Mouse (Mus musculus): ENCODE measurements around the gene Pcbp3. TPM values are rescaled to one million over a fixed set of nuclear protein-coding genes. Genes with fewer than 3 reads are reported as not detected.

Gene Pcbp3
- polyA plus RNA-seq, 1 experiment from 2014 or later: 18.8 TPM

- peak; percentile 89 for TF ChIP-seq CTCF (IDR thresholded peaks at IDR 0.05; ENCODE audit: low read depth)
- no peaks in the 10 kb centered on the region for H3K36me3 ChIP-seq (ENCODE audit: control insufficient read depth, insufficient read depth)
- H3K27me3 ChIP-seq (replicated peaks; ENCODE audit: control insufficient read depth, insufficient read depth, low read length): no peaks in the 10 kb centered on the region
- WGBS: 14% methylated on average over 17 of the region's 17 CpGs
- H3K9ac ChIP-seq (ENCODE audit: low read depth, low read length): no peak overlapping the region; the same call in 1 of the 2 replicates
- H3K27ac ChIP-seq (ENCODE audit: low read depth, low read length): peak overlapping the region; percentile 70
- peaks cover 3% of the 10 kb centered on the region; the same call in 1 of the 2 replicates for H3K4me1 ChIP-seq (replicated peaks; ENCODE audit: control insufficient read depth, insufficient read depth, low read length)
- H3K4me2 ChIP-seq (replicated peaks; ENCODE audit: low read depth): peak overlapping the region; percentile 45
- H3K4me3 ChIP-seq (ENCODE audit: low read depth, low read length): no peak overlapping the region
- no peaks in the 10 kb centered on the region for H3K9me3 ChIP-seq (ENCODE audit: control insufficient read depth)
- ATAC-seq: peak; percentile 60
These were observed 228.6 kb downstream of the Pcbp3 start for GRCm38 (mm10) chr10:76732881-76733676.

- Histone ChIP-seq H3K9me3 (ENCODE audit: control insufficient read depth) (no peaks in the 10 kb centered on the region), H3K9ac (ENCODE audit: low read depth, low read length) (no peak overlapping the region), H3K27me3 (replicated peaks; ENCODE audit: control insufficient read depth, insufficient read depth, low read length) (no peaks in the 10 kb centered on the region), H3K27ac (ENCODE audit: low read depth, low read length) (peak overlapping the region; percentile 70), H3K4me3 (ENCODE audit: low read depth, low read length) (no peak overlapping the region), H3K4me2 (replicated peaks; ENCODE audit: low read depth) (0 out of 2 replicates have a peak overlapping the region, but pooled peaks have one; percentile 45), H3K4me1 (replicated peaks; ENCODE audit: control insufficient read depth, insufficient read depth, low read length) (peaks cover 3% of the 10 kb centered on the region; the same call in 1 of the 2 replicates), H3K36me3 (ENCODE audit: control insufficient read depth, insufficient read depth) (no peaks in the 10 kb centered on the region)
- no peak for TF ChIP-seq CTCF (IDR thresholded peaks at IDR 0.05; ENCODE audit: low read depth)
- 57% methylated on average over 6 of the region's 6 CpGs for WGBS
- ATAC-seq: no peak
These were observed 229.3 kb downstream of the Pcbp3 start for GRCm38 (mm10) chr10:76732391-76732790.

GRCm38 (mm10) chr10:76731621-76732239, 230.0 kb downstream of the Pcbp3 start:
- H3K9me3 ChIP-seq (ENCODE audit: control insufficient read depth): no peaks in the 10 kb centered on the region
- no peaks in the 10 kb centered on the region for H3K27me3 ChIP-seq (replicated peaks; ENCODE audit: control insufficient read depth, insufficient read depth, low read length)
- H3K27ac ChIP-seq (ENCODE audit: low read depth, low read length): peak overlapping the region; percentile 70; the same call in 1 of the 2 replicates
- no peaks in the 10 kb centered on the region for H3K36me3 ChIP-seq (ENCODE audit: control insufficient read depth, insufficient read depth)
- H3K4me1 ChIP-seq (replicated peaks; ENCODE audit: control insufficient read depth, insufficient read depth, low read length): peaks cover 3% of the 10 kb centered on the region; the same call in 1 of the 2 replicates
- no peak overlapping the region for H3K4me3 ChIP-seq (ENCODE audit: low read depth, low read length)
- no peak overlapping the region for H3K4me2 ChIP-seq (replicated peaks; ENCODE audit: low read depth)
- 59% methylated on average over 20 of the region's 20 CpGs for WGBS
- no peak for TF ChIP-seq CTCF (IDR thresholded peaks at IDR 0.05; ENCODE audit: low read depth)
- no peak for ATAC-seq
- H3K9ac ChIP-seq (ENCODE audit: low read depth, low read length): no peak overlapping the region

GRCm38 (mm10) chr10:76729631-76730620, 231.8 kb downstream of the Pcbp3 start:
- Histone ChIP-seq H3K4me1 (replicated peaks; ENCODE audit: control insufficient read depth, insufficient read depth, low read length) (peaks cover 3% of the 10 kb centered on the region; the same call in 1 of the 2 replicates), H3K4me3 (ENCODE audit: low read depth, low read length) (no peak overlapping the region), H3K9me3 (ENCODE audit: control insufficient read depth) (no peaks in the 10 kb centered on the region), H3K27ac (ENCODE audit: low read depth, low read length) (no peak overlapping the region), H3K27me3 (replicated peaks; ENCODE audit: control insufficient read depth, insufficient read depth, low read length) (no peaks in the 10 kb centered on the region), H3K4me2 (replicated peaks; ENCODE audit: low read depth) (no peak overlapping the region), H3K9ac (ENCODE audit: low read depth, low read length) (no peak overlapping the region), H3K36me3 (ENCODE audit: control insufficient read depth, insufficient read depth) (no peaks in the 10 kb centered on the region)
- 80% methylated on average over 19 of the region's 19 CpGs for WGBS
- ATAC-seq: no peak
- TF ChIP-seq CTCF (IDR thresholded peaks at IDR 0.05; ENCODE audit: low read depth): no peak

- Histone ChIP-seq H3K4me1 (replicated peaks; ENCODE audit: control insufficient read depth, insufficient read depth, low read length) (no peaks in the 10 kb centered on the region), H3K4me3 (ENCODE audit: low read depth, low read length) (no peak overlapping the region), H3K27me3 (replicated peaks; ENCODE audit: control insufficient read depth, insufficient read depth, low read length) (no peaks in the 10 kb centered on the region), H3K4me2 (replicated peaks; ENCODE audit: low read depth) (no peak overlapping the region), H3K36me3 (ENCODE audit: control insufficient read depth, insufficient read depth) (0 out of 2 replicates have a peak, but pooled peaks cover under 1% of the 10 kb centered on the region), H3K27ac (ENCODE audit: low read depth, low read length) (no peak overlapping the region), H3K9ac (ENCODE audit: low read depth, low read length) (no peak overlapping the region), H3K9me3 (ENCODE audit: control insufficient read depth) (no peaks in the 10 kb centered on the region)
- peak; percentile 86 for TF ChIP-seq CTCF (IDR thresholded peaks at IDR 0.05; ENCODE audit: low read depth)
- no peak for ATAC-seq
- 20% methylated on average over 11 of the region's 11 CpGs for WGBS
These were observed 233.3 kb downstream of the Pcbp3 start for GRCm38 (mm10) chr10:76728369-76728768.

Measured in intestine, postnatal 0 days (tissue).